Comparison of ENCODE assay signal across 14 mouse cellular contexts in the genomic region with DNA sequence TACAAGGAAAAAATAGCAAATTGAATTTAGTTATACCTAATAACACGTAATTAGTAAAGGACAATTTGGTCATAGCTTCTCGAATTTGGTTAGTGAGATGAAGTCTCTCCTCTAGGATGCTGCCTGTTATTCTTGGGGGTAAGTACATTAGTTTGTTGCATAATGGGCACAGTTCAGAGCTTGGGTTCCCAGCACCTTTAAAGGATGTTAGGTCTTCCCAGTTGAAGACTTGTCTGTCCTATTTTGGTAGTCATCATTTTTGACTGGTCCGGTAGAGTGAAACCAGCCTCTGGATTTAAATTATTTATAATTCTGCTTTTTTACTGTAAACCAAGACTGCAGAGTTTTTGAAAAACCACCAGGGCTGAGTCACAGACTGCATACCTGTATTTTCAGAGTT. TPM values are rescaled to one million over a fixed set of nuclear protein-coding genes. Genes with fewer than 3 reads are reported as not detected.
DNase-seq lines count a peak whose midpoint lies in the region; ATAC-seq and TF ChIP-seq lines count a peak whose summit lies in the region.
"Had no signal": no experiment of that assay in that cellular context is flagged by ENCODE, and none has a peak within 500 bp of the region (broad histone marks: within the 10 kb centered on the region; RNA-seq: fewer than 3 reads in every experiment).

No protein-coding gene starts in this region.

- H3K27ac ChIP-seq in hindbrain, embryonic 13.5 days = no peak overlapping the region
- H3K27ac ChIP-seq in hindbrain, embryonic 11.5 days (ENCODE audit: low read depth, low read length) = no peak overlapping the region
- H3K27ac ChIP-seq in forebrain, postnatal 0 days (ENCODE audit: low read depth, low read length) = no peak overlapping the region
- H3K27ac ChIP-seq in hindbrain, embryonic 16.5 days (ENCODE audit: low read depth, low read length) = no peak overlapping the region
- H3K27ac ChIP-seq in neural tube, embryonic 13.5 days (replicated peaks) = no peak overlapping the region
- H3K27ac ChIP-seq in gastrocnemius, adult 2 months = no peak overlapping the region
- H3K27ac ChIP-seq: liver, embryonic 13.5 days had no signal

- no peak overlapping the region; the same call in 1 of the 2 replicates for H3K9ac ChIP-seq in hindbrain, embryonic 13.5 days
- H3K9ac ChIP-seq in hindbrain, embryonic 11.5 days (ENCODE audit: low read depth, low read length) = no peak overlapping the region
- H3K9ac ChIP-seq in forebrain, postnatal 0 days = peak overlapping the region; percentile 97
- H3K9ac ChIP-seq in hindbrain, embryonic 16.5 days (ENCODE audit: low read depth, low read length) = no peak overlapping the region
- peak overlapping the region; percentile 64; the same call in 1 of the 2 replicates for H3K9ac ChIP-seq in neural tube, embryonic 13.5 days
- H3K9ac ChIP-seq: liver, embryonic 13.5 days had no signal

- ATAC-seq in hindbrain, embryonic 13.5 days (ENCODE audit: low FRiP score) = no peak
- no peak for ATAC-seq in hindbrain, embryonic 11.5 days (ENCODE audit: low FRiP score)
- no peak for ATAC-seq in forebrain, postnatal 0 days
- ATAC-seq in hindbrain, embryonic 16.5 days = no peak
- no peak for ATAC-seq in neural tube, embryonic 13.5 days (ENCODE audit: low read depth)
- ATAC-seq: inflammation-experienced regulatory T-cells, adult 6 months had no signal

- peak overlapping the region; percentile 64 for H3K4me3 ChIP-seq in hindbrain, embryonic 13.5 days
- no peak overlapping the region for H3K4me3 ChIP-seq in hindbrain, embryonic 11.5 days (ENCODE audit: low read depth, low read length)
- peak overlapping the region; percentile 79 for H3K4me3 ChIP-seq in forebrain, postnatal 0 days (ENCODE audit: low read depth, low read length)
- peak overlapping the region; percentile 42; the same call in 1 of the 2 replicates for H3K4me3 ChIP-seq in hindbrain, embryonic 16.5 days (ENCODE audit: low read length)
- peak overlapping the region; percentile 71 for H3K4me3 ChIP-seq in neural tube, embryonic 13.5 days
- H3K4me3 ChIP-seq in gastrocnemius, adult 2 months = no peak overlapping the region
- H3K4me3 ChIP-seq: liver, embryonic 13.5 days had no signal

- H3K4me2 ChIP-seq in hindbrain, embryonic 13.5 days = peak overlapping the region; percentile 84
- no peak overlapping the region for H3K4me2 ChIP-seq in hindbrain, embryonic 11.5 days (replicated peaks; ENCODE audit: low read depth, low read length)
- peak overlapping the region; percentile 92 for H3K4me2 ChIP-seq in forebrain, postnatal 0 days (ENCODE audit: low read depth)
- H3K4me2 ChIP-seq in hindbrain, embryonic 16.5 days (ENCODE audit: low read length) = peak overlapping the region; percentile 54
- peak overlapping the region; percentile 83 for H3K4me2 ChIP-seq in neural tube, embryonic 13.5 days
- H3K4me2 ChIP-seq: liver, embryonic 13.5 days had no signal

- H3K9me3 ChIP-seq in hindbrain, embryonic 13.5 days = no peaks in the 10 kb centered on the region
- H3K9me3 ChIP-seq in hindbrain, embryonic 11.5 days (ENCODE audit: control insufficient read depth, low read length) = no peaks in the 10 kb centered on the region
- no peaks in the 10 kb centered on the region for H3K9me3 ChIP-seq in forebrain, postnatal 0 days (ENCODE audit: low read length)
- H3K9me3 ChIP-seq in hindbrain, embryonic 16.5 days (ENCODE audit: control insufficient read depth, low read length) = no peaks in the 10 kb centered on the region
- no peaks in the 10 kb centered on the region for H3K9me3 ChIP-seq in neural tube, embryonic 13.5 days
- H3K9me3 ChIP-seq: liver, embryonic 13.5 days had no signal

- peaks cover 22% of the 10 kb centered on the region for H3K4me1 ChIP-seq in hindbrain, embryonic 13.5 days (replicated peaks)
- 0 out of 2 replicates have a peak, but pooled peaks cover 2% of the 10 kb centered on the region for H3K4me1 ChIP-seq in hindbrain, embryonic 11.5 days (replicated peaks; ENCODE audit: control insufficient read depth, insufficient read depth, low read length)
- peaks cover 8% of the 10 kb centered on the region; the same call in 1 of the 2 replicates for H3K4me1 ChIP-seq in forebrain, postnatal 0 days (ENCODE audit: insufficient read depth)
- H3K4me1 ChIP-seq in hindbrain, embryonic 16.5 days (ENCODE audit: control insufficient read depth, insufficient read depth, low read depth, low read length) = peaks cover 9% of the 10 kb centered on the region
- H3K4me1 ChIP-seq in neural tube, embryonic 13.5 days (replicated peaks) = peaks cover 16% of the 10 kb centered on the region

- H3K27me3 ChIP-seq in hindbrain, embryonic 13.5 days = peaks cover under 1% of the 10 kb centered on the region; the same call in 1 of the 2 replicates
- H3K27me3 ChIP-seq in hindbrain, embryonic 11.5 days (ENCODE audit: control insufficient read depth, insufficient read depth, low read length) = peaks cover 6% of the 10 kb centered on the region
- H3K27me3 ChIP-seq in forebrain, postnatal 0 days (ENCODE audit: insufficient read depth, low read length) = no peaks in the 10 kb centered on the region
- H3K27me3 ChIP-seq in hindbrain, embryonic 16.5 days (replicated peaks; ENCODE audit: control insufficient read depth, insufficient read depth, low read length) = no peaks in the 10 kb centered on the region
- peaks cover 14% of the 10 kb centered on the region for H3K27me3 ChIP-seq in neural tube, embryonic 13.5 days

- DNase-seq in hindbrain, embryonic 11.5 days (ENCODE audit: low spot score) = no peak
- DNase-seq in forebrain, postnatal 0 days = no peak
- no peak for DNase-seq in gastrocnemius, adult 2 months
- DNase-seq in adrenal gland, adult (ENCODE audit: inconsistent age in 2 of 2, low spot score in 1 of 2) = no peak
- DNase-seq: gastrocnemius, postnatal 14 days; kidney, adult 9 months; kidney, postnatal 4 days; liver, embryonic 13.5 days; right cerebral cortex, postnatal 25 days had no signal

- TF ChIP-seq CTCF in forebrain, postnatal 0 days (IDR thresholded peaks at IDR 0.05; ENCODE audit: low read depth) = no peak
- TF ChIP-seq CTCF in gastrocnemius, adult 2 months (IDR thresholded peaks at IDR 0.05) = no peak

- intact Hi-C loops in gastrocnemius, adult 2 months (cut with DNase I) = loop anchor here (10.0 kb wide), 1 partner anchor 533 kb away; no protein-coding TSS in a partner anchor

- H3K36me3 ChIP-seq in hindbrain, embryonic 13.5 days = no peaks in the 10 kb centered on the region
- no peaks in the 10 kb centered on the region for H3K36me3 ChIP-seq in hindbrain, embryonic 11.5 days (ENCODE audit: control insufficient read depth, insufficient read depth, low read length)
- no peaks in the 10 kb centered on the region for H3K36me3 ChIP-seq in forebrain, postnatal 0 days (ENCODE audit: insufficient read depth)
- H3K36me3 ChIP-seq in hindbrain, embryonic 16.5 days (ENCODE audit: control insufficient read depth, insufficient read depth, low read length) = no peaks in the 10 kb centered on the region
- H3K36me3 ChIP-seq in neural tube, embryonic 13.5 days = no peaks in the 10 kb centered on the region
- H3K36me3 ChIP-seq: liver, embryonic 13.5 days had no signal

- 88% methylated on average over 3 of the region's 3 CpGs for WGBS in hindbrain, embryonic 13.5 days
- 88% methylated on average over 3 of the region's 3 CpGs for WGBS in hindbrain, embryonic 11.5 days
- WGBS in forebrain, postnatal 0 days = 76% methylated on average over 3 of the region's 3 CpGs
- WGBS in hindbrain, embryonic 16.5 days = 82% methylated on average over 3 of the region's 3 CpGs
- WGBS in neural tube, embryonic 13.5 days = 89% methylated on average over 3 of the region's 3 CpGs

RNA-seq across cellular contexts. Expression of gene Cnr1, which starts 3.3 kb away (rescaled TPM):
- polyA plus RNA-seq in hindbrain, embryonic 13.5 days (2015; fragmentation: Nextera tagmentation; extraction: Ambion mirVana) = 56.2 and 57.7 TPM in 2 replicates
- 24.6 and 25.0 TPM in 2 replicates for polyA plus RNA-seq in hindbrain, embryonic 11.5 days (2014; fragmentation: Nextera tagmentation; extraction: Ambion mirVana)
- total RNA-seq in forebrain, postnatal 0 days (2014; rRNA removed) = 175 and 178 TPM in 2 replicates
- polyA plus RNA-seq in forebrain, postnatal 0 days (2015; fragmentation: Nextera tagmentation; extraction: Ambion mirVana) = 44.6 and 48.0 TPM in 2 replicates
- polyA plus RNA-seq in hindbrain, embryonic 16.5 days (2015; fragmentation: Nextera tagmentation; extraction: Ambion mirVana) = 52.0 and 57.0 TPM in 2 replicates
- polyA plus RNA-seq in neural tube, embryonic 13.5 days (2015; fragmentation: Nextera tagmentation; extraction: Ambion mirVana) = 42.9 and 44.3 TPM in 2 replicates
- total RNA-seq in gastrocnemius, adult 2 months (2021) = under 1 TPM; 0.28 to 0.50 TPM
- total RNA-seq: megakaryocyte progenitor cell, adult 5-6 weeks had no signal
- polyA plus RNA-seq: inflammation-experienced regulatory T-cells, adult 6 months had no signal

Comparison
In these comparisons a context has a peak if more than half of its experiments do, and no peak if none do; other contexts are left out.
1. H3K4me3 ChIP-seq: peak in hindbrain, embryonic 13.5 days (single experiment), forebrain, postnatal 0 days (single experiment), hindbrain, embryonic 16.5 days (single experiment) and neural tube, embryonic 13.5 days (single experiment); none in hindbrain, embryonic 11.5 days (single experiment) and gastrocnemius, adult 2 months (single experiment).
2. H3K9ac ChIP-seq: peak in forebrain, postnatal 0 days (single experiment) and neural tube, embryonic 13.5 days (single experiment); none in hindbrain, embryonic 13.5 days (single experiment), hindbrain, embryonic 11.5 days (single experiment) and hindbrain, embryonic 16.5 days (single experiment).